Mouse (Mus musculus) C2C12 (cell line): ENCODE data around the gene Ifna11. TPM values are rescaled to one million over a fixed set of nuclear protein-coding genes. Genes with fewer than 3 reads are reported as not detected.
"Not testable (repeated sequence)": the region's sequence is repeated elsewhere in the genome, so short reads cannot be mapped to it uniquely, and the experiment has no call there.

Experiments used
- H3K27me3 ChIP-seq: one replicate; pipeline ENCODE4 v1.6.1; 2011; ENCODE audit not compliant: control insufficient read depth, insufficient read depth, insufficient read length
- H3K36me3 ChIP-seq: one replicate; pipeline ENCODE4 v1.6.1; 2011; ENCODE audit not compliant: control insufficient read depth, insufficient read depth
- H3K4me3 ChIP-seq: one replicate; pipeline ENCODE4 v1.5.1; 2011; ENCODE audit warnings: mild to moderate bottlenecking, control low read depth; ENCODE audit not compliant: poor library complexity, insufficient read depth, severe bottlenecking
- H3K79me2 ChIP-seq: one replicate; pipeline ENCODE4 v1.6.1; 2011; ENCODE audit not compliant: control insufficient read depth, insufficient read depth
- H3K79me3 ChIP-seq: one replicate; pipeline ENCODE4 v1.6.1; 2011; ENCODE audit warnings: low read depth, control low read depth
- H3ac ChIP-seq: one replicate; pipeline ENCODE3; 2011; ENCODE audit warnings: low read depth; ENCODE audit not compliant: control insufficient read depth, insufficient read length
- CEBPB ChIP-seq: IDR thresholded peaks from one replicate; pipeline ENCODE4 v1.6.1; 2011; ENCODE audit warnings: low read depth, mild to moderate bottlenecking, control low read depth, moderate library complexity
- FOSL1 ChIP-seq: IDR thresholded peaks from one replicate; pipeline ENCODE4 v1.8.0; 2011; ENCODE audit warnings: mild to moderate bottlenecking, low read length; ENCODE audit not compliant: poor library complexity, insufficient read depth, severe bottlenecking
- MAX ChIP-seq: IDR thresholded peaks from one replicate; pipeline ENCODE4 v1.6.1; 2011; ENCODE audit warnings: mild to moderate bottlenecking, control low read depth
- MYOD1 ChIP-seq: IDR thresholded peaks from one replicate; pipeline ENCODE4 v1.6.1; 2011; ENCODE audit warnings: low read depth; ENCODE audit not compliant: control insufficient read depth, insufficient read length
- MYOG ChIP-seq: IDR thresholded peaks from one replicate; pipeline ENCODE4 v1.6.1; 2011; ENCODE audit not compliant: control insufficient read depth, insufficient read length; ENCODE audit errors: extremely low read depth
- long read RNA-seq, 2 experiments: library from polyadenylated mRNA; unstranded; transcript quantifications; one replicate each; pipeline ENCODE4 v2.0.0; 2019 to 2020
- polyA plus RNA-seq: library from polyadenylated mRNA; unstranded; fragments of >200 nt; fragmentation: generic; extraction: Trizol; gene quantifications from one replicate; pipeline ENCODE4 v1.2.1, GENCODE M21; 2012; ENCODE audit warnings: missing spikeins

The Ifna11 gene
- polyA plus RNA-seq = not detected
- long read RNA-seq, experiment 1 = 0 reads
- long read RNA-seq, experiment 2 = 0 reads

GRCm38 (mm10) chr4:88819659-88820058 is at the start of gene Ifna11:
TSS of gene Ifna11 (plus strand) at chr4:88819959.
- no peak for TF ChIP-seq MYOG
- no peak for TF ChIP-seq MAX
- no peak for TF ChIP-seq MYOD1
- no peak for TF ChIP-seq CEBPB
- no peak for TF ChIP-seq FOSL1
- peaks cover 13% of the 10 kb centered on the region for H3K27me3 ChIP-seq
- no peaks in the 10 kb centered on the region for H3K79me2 ChIP-seq
- no peaks in the 10 kb centered on the region for H3K36me3 ChIP-seq
- H3K4me3 ChIP-seq = no peak within 1 kb of the TSS
- no peak within 1 kb of the TSS for H3ac ChIP-seq
- H3K79me3 ChIP-seq = no peaks in the 10 kb centered on the region

- not testable (repeated sequence) for H3K27me3 ChIP-seq, H3K36me3 ChIP-seq, H3K79me3 ChIP-seq, H3K4me3 ChIP-seq, H3ac ChIP-seq, H3K79me2 ChIP-seq
Measured at GRCm38 (mm10) chr4:88773534-88773933, 46.2 kb upstream of the Ifna11 start, which contains the start of gene Gm13290. TSS of gene Gm13290 (plus strand) at chr4:88773834.

GRCm38 (mm10) chr4:88776622-88777021 is 43.1 kb upstream of the Ifna11 start, which contains the start of gene Gm13289:
TSS of gene Gm13289 (plus strand) at chr4:88776922.
- H3K79me3 ChIP-seq, H3K79me2 ChIP-seq, H3K27me3 ChIP-seq, H3K36me3 ChIP-seq, H3ac ChIP-seq, H3K4me3 ChIP-seq: not testable (repeated sequence)

- H3K27me3 ChIP-seq, H3K79me3 ChIP-seq, H3K79me2 ChIP-seq, H3ac ChIP-seq, H3K4me3 ChIP-seq, H3K36me3 ChIP-seq: not testable (repeated sequence)
Measured at GRCm38 (mm10) chr4:88779550-88779949, 40.2 kb upstream of the Ifna11 start, which contains the start of gene Gm13272. TSS of gene Gm13272 (plus strand) at chr4:88779850.

- H3K36me3 ChIP-seq, H3K4me3 ChIP-seq, H3K27me3 ChIP-seq, H3K79me2 ChIP-seq, H3ac ChIP-seq, H3K79me3 ChIP-seq: not testable (repeated sequence)
Measured at GRCm38 (mm10) chr4:88780320-88780719, 39.4 kb upstream of the Ifna11 start.

GRCm38 (mm10) chr4:88781831-88782230 is 37.9 kb upstream of the Ifna11 start, which contains the start of gene Ifnz:
TSS of gene Ifnz (plus strand) at chr4:88782131.
- not testable (repeated sequence) for H3K4me3 ChIP-seq, H3K27me3 ChIP-seq, H3K79me2 ChIP-seq, H3K36me3 ChIP-seq, H3K79me3 ChIP-seq, H3ac ChIP-seq

- H3ac ChIP-seq, H3K4me3 ChIP-seq, H3K79me2 ChIP-seq: not testable (repeated sequence)
Measured at GRCm38 (mm10) chr4:88782335-88782734, 37.4 kb upstream of the Ifna11 start.

GRCm38 (mm10) chr4:88785409-88785808 is 34.4 kb upstream of the Ifna11 start, which contains the start of gene Gm13276:
TSS of gene Gm13276 (plus strand) at chr4:88785709.
- not testable (repeated sequence) for H3ac ChIP-seq

More at GRCm38 (mm10) chr4:88782335-88782734, 37.4 kb upstream of the Ifna11 start:
- not testable (repeated sequence) for H3K27me3 ChIP-seq, H3K36me3 ChIP-seq, H3K79me3 ChIP-seq

GRCm38 (mm10) chr4:88788402-88788801 is 31.4 kb upstream of the Ifna11 start, which contains the start of gene Gm13277:
TSS of gene Gm13277 (plus strand) at chr4:88788632.
- H3ac ChIP-seq, H3K4me3 ChIP-seq, H3K79me2 ChIP-seq, H3K36me3 ChIP-seq, H3K79me3 ChIP-seq, H3K27me3 ChIP-seq: not testable (repeated sequence)

More at GRCm38 (mm10) chr4:88785409-88785808, 34.4 kb upstream of the Ifna11 start, which contains the start of gene Gm13276:
- not testable (repeated sequence) for H3K79me2 ChIP-seq, H3K27me3 ChIP-seq, H3K36me3 ChIP-seq, H3K79me3 ChIP-seq, H3K4me3 ChIP-seq

- not testable (repeated sequence) for H3K4me3 ChIP-seq, H3K36me3 ChIP-seq, H3ac ChIP-seq, H3K27me3 ChIP-seq, H3K79me3 ChIP-seq, H3K79me2 ChIP-seq
Measured at GRCm38 (mm10) chr4:88791250-88791649, 28.5 kb upstream of the Ifna11 start, which contains the start of gene Gm13278. TSS of gene Gm13278 (plus strand) at chr4:88791550.
